8 mouse cellular contexts compared by ENCODE assay signal in genomic region chr17:34295891-34296794, GRCm38 (mm10). TPM values are rescaled to one million over a fixed set of nuclear protein-coding genes. Genes with fewer than 3 reads are reported as not detected.
DNase-seq lines count a peak whose midpoint lies in the region; ATAC-seq and TF ChIP-seq lines count a peak whose summit lies in the region.

No protein-coding gene starts in this region.

- peaks cover 0 to 3% of the 10 kb centered on the region in 2 experiments; a peak in 1 of 4 replicates for H3K4me1 ChIP-seq in ES-E14 (ENCODE audit: control insufficient read depth in 2 of 2, insufficient read depth in 2 of 2, low read length in 2 of 2, poor library complexity in 1 of 2)
- no peaks in the 10 kb centered on the region for H3K4me1 ChIP-seq in embryonic facial prominence, embryonic 11.5 days (ENCODE audit: control insufficient read depth, insufficient read depth, low read length)

- H3K27ac ChIP-seq in ES-E14 (ENCODE audit: insufficient read depth, low read depth, low read length, poor library complexity, severe bottlenecking), result no peak overlapping the region
- H3K27ac ChIP-seq in embryonic facial prominence, embryonic 11.5 days (replicated peaks; ENCODE audit: low read depth, low read length), result no peak overlapping the region

- intact Hi-C loops in heart, postnatal 14 days (cut with DNase I), result no loop called here

- H3K27me3 ChIP-seq in embryonic facial prominence, embryonic 11.5 days (ENCODE audit: control insufficient read depth, insufficient read depth, low read length), result no peaks in the 10 kb centered on the region

- H3K9me3 ChIP-seq in ES-E14 (ENCODE audit: control insufficient read depth, insufficient read depth, low read depth, low read length), result no peaks in the 10 kb centered on the region
- H3K9me3 ChIP-seq in embryonic facial prominence, embryonic 11.5 days (replicated peaks; ENCODE audit: control insufficient read depth, low read length), result no peaks in the 10 kb centered on the region

- no peak for ATAC-seq in embryonic facial prominence, embryonic 11.5 days (replicated peaks; ENCODE audit: insufficient number of reproducible peaks, low FRiP score, low TSS enrichment, low read depth)

- peak overlapping the region; percentile 34 for H3K4me2 ChIP-seq in embryonic facial prominence, embryonic 11.5 days (ENCODE audit: low read depth, low read length)

- in situ Hi-C loops in ES-E14 (cut with MboI; ENCODE audit: low sequenced_read_pairs in 2 of 2, unreplicated experiment in 2 of 2), result no loop called here

- peak overlapping the region in 1 of 2 experiments; percentile 58; a peak in 2 of 4 replicates for H3K4me3 ChIP-seq in ES-E14 (ENCODE audit: insufficient read depth in 1 of 2, low read depth in 1 of 2, low read length in 2 of 2, poor library complexity in 1 of 2, severe bottlenecking in 1 of 2)
- H3K4me3 ChIP-seq in embryonic facial prominence, embryonic 11.5 days (ENCODE audit: low read depth, low read length), result peak overlapping the region; percentile 29

- H3K9ac ChIP-seq in ES-E14 (ENCODE audit: insufficient read depth, low read depth, low read length, poor library complexity, severe bottlenecking), result no peak overlapping the region
- H3K9ac ChIP-seq in embryonic facial prominence, embryonic 11.5 days (replicated peaks; ENCODE audit: low read length), result no peak overlapping the region

- 24% methylated on average over 23 of the region's 23 CpGs for WGBS in embryonic facial prominence, embryonic 11.5 days

- DNase-seq in A20 (ENCODE audit: low read depth, low spot score) (peak; percentile 96), ES-E14 (ENCODE audit: low read depth, low spot score) (peak; percentile 53)
- DNase-seq in embryonic facial prominence, embryonic 11.5 days (ENCODE audit: low spot score), result peak; percentile 83
- peak; percentile 12 to 55 for DNase-seq in heart, postnatal 14 days
- DNase-seq in kidney, postnatal 36 days, result peak; percentile 34 to 78
- peak; percentile 83 for DNase-seq in lung, postnatal 10 days
- DNase-seq in right cerebral cortex, adult 2 months (ENCODE audit: low spot score in 2 of 2), result peak; percentile 33 to 46
- DNase-seq in urinary bladder, postnatal 36 days (ENCODE audit: low spot score in 2 of 2), result no peak

- H3K36me3 ChIP-seq in ES-E14 (ENCODE audit: control insufficient read depth, insufficient read depth, low read length, poor library complexity, severe bottlenecking), result no peaks in the 10 kb centered on the region
- H3K36me3 ChIP-seq in embryonic facial prominence, embryonic 11.5 days (replicated peaks; ENCODE audit: control insufficient read depth, insufficient read depth, low read depth, low read length), result no peaks in the 10 kb centered on the region

TF ChIP-seq in ES-E14, 5 proteins besides CTCF, POLR2A, EP300 and RAD21:
- TF ChIP-seq HCFC1 (IDR thresholded peaks at IDR 0.05; ENCODE audit: borderline replicate concordance, insufficient read depth, low read length) (no peak), CHD2 (IDR thresholded peaks at IDR 0.05; ENCODE audit: low read depth, low read length) (peak; percentile 97), ZC3H11A (IDR thresholded peaks at IDR 0.05; ENCODE audit: borderline replicate concordance, low read depth, low read length) (no peak), ZNF384 (IDR thresholded peaks at IDR 0.05; ENCODE audit: low read depth, low read length) (peak; percentile 94), MAFK (IDR thresholded peaks at IDR 0.05; ENCODE audit: insufficient read depth, low read depth, low read length) (no peak)

RNA-seq across cellular contexts. Expression of gene H2-Aa, which starts 8.5 kb away (rescaled TPM):
- 0.48 and 1.6 TPM in 2 replicates for total RNA-seq in ES-E14 (2012; rRNA removed)
- not detected in 2 replicates for polyA plus RNA-seq in embryonic facial prominence, embryonic 11.5 days (2014; fragmentation: Nextera tagmentation; extraction: Ambion mirVana)
- 10 to 100 TPM in 1 of 2 experiments, 1 to 10 TPM in 1; 7.0 to 13.1 TPM for total RNA-seq in heart, postnatal 14 days (2021)

RNA-seq across cellular contexts. Expression of gene H2-Eb1, which starts 9.5 kb away (rescaled TPM):
- 3.4 and 5.7 TPM in 2 replicates for total RNA-seq in ES-E14 (2012; rRNA removed)
- 1.2 and 1.5 TPM in 2 replicates for polyA plus RNA-seq in embryonic facial prominence, embryonic 11.5 days (2014; fragmentation: Nextera tagmentation; extraction: Ambion mirVana)
- total RNA-seq in heart, postnatal 14 days (2021), result 10 to 100 TPM in 1 of 2 experiments, 1 to 10 TPM in 1; 5.8 to 11.8 TPM

RNA-seq across cellular contexts. Expression of gene H2-Eb2, which starts 29.3 kb away (rescaled TPM):
- total RNA-seq in ES-E14 (2012; rRNA removed), result not detected in 2 replicates
- polyA plus RNA-seq in embryonic facial prominence, embryonic 11.5 days (2014; fragmentation: Nextera tagmentation; extraction: Ambion mirVana), result not detected in 2 replicates
- total RNA-seq in heart, postnatal 14 days (2021), result under 1 TPM in 1 of 2 experiments, not detected in 1; 0.10 TPM

RNA-seq across cellular contexts. Expression of gene H2-Ab1, which starts 38.7 kb away (rescaled TPM):
- 1.9 and 2.9 TPM in 2 replicates for total RNA-seq in ES-E14 (2012; rRNA removed)
- polyA plus RNA-seq in embryonic facial prominence, embryonic 11.5 days (2014; fragmentation: Nextera tagmentation; extraction: Ambion mirVana), result 3.5 and 3.8 TPM in 2 replicates
- total RNA-seq in heart, postnatal 14 days (2021), result 10 to 100 TPM in 1 of 2 experiments, 1 to 10 TPM in 1; 6.6 to 12.7 TPM

RNA-seq across cellular contexts. Expression of gene H2-Ob, which starts 57.4 kb away (rescaled TPM):
- not detected in 2 replicates for total RNA-seq in ES-E14 (2012; rRNA removed)
- not detected in 2 replicates for polyA plus RNA-seq in embryonic facial prominence, embryonic 11.5 days (2014; fragmentation: Nextera tagmentation; extraction: Ambion mirVana)
- under 1 TPM; 0.88 TPM for total RNA-seq in heart, postnatal 14 days (2021)

Comparison
In these comparisons a context has a peak if more than half of its experiments do, and no peak if none do; other contexts are left out.
1. DNase-seq: peak in A20 (single experiment), ES-E14 (single experiment), embryonic facial prominence, embryonic 11.5 days (single experiment), heart, postnatal 14 days (2 of 2), kidney, postnatal 36 days (2 of 2), lung, postnatal 10 days (single experiment) and right cerebral cortex, adult 2 months (2 of 2); none in urinary bladder, postnatal 36 days (0 of 2).